Mouse (Mus musculus): ENCODE data around the gene Cryz. TPM values are rescaled to one million over a fixed set of nuclear protein-coding genes. Genes with fewer than 3 reads are reported as not detected.

The Cryz gene
- total and polyA plus RNA-seq, 2 experiments from 2014 or later = 10.3 to 15.4 TPM

- Histone ChIP-seq H3K27ac (ENCODE audit: low read depth) (no peak overlapping the region), H3K27me3 (ENCODE audit: control insufficient read depth, insufficient read depth, low read length) (no peaks in the 10 kb centered on the region), H3K4me1 (ENCODE audit: control insufficient read depth, insufficient read depth) (no peaks in the 10 kb centered on the region), H3K4me3 (ENCODE audit: low read depth, low read length) (no peak overlapping the region), H3K4me2 (ENCODE audit: low read depth, low read length) (no peak overlapping the region), H3K36me3 (replicated peaks; ENCODE audit: control insufficient read depth, insufficient read depth, low read length) (no peaks in the 10 kb centered on the region), H3K9me3 (replicated peaks; ENCODE audit: control insufficient read depth, low read length) (no peaks in the 10 kb centered on the region), H3K9ac (replicated peaks; ENCODE audit: low read depth, low read length) (no peak overlapping the region)
- no peak for TF ChIP-seq CTCF (IDR thresholded peaks at IDR 0.05; ENCODE audit: low read depth)
- TF ChIP-seq EP300 (IDR thresholded peaks at IDR 0.05; ENCODE audit: low read depth) = no peak
- no peak for ATAC-seq (ENCODE audit: insufficient read depth, low read depth)
- WGBS = 91% methylated on average over 3 of the region's 3 CpGs
- no peak for DNase-seq (ENCODE audit: low spot score)
Measured at GRCm38 (mm10) chr3:154562192-154562591, 34.3 kb upstream of the Cryz start.

GRCm38 (mm10) chr3:154565437-154565836 is 31.1 kb upstream of the Cryz start:
- Histone ChIP-seq H3K36me3 (replicated peaks; ENCODE audit: control insufficient read depth, insufficient read depth, low read length) (no peaks in the 10 kb centered on the region), H3K27me3 (ENCODE audit: control insufficient read depth, insufficient read depth, low read length) (peaks cover 5% of the 10 kb centered on the region; the same call in 1 of the 2 replicates), H3K9ac (replicated peaks; ENCODE audit: low read depth, low read length) (no peak overlapping the region), H3K4me2 (ENCODE audit: low read depth, low read length) (no peak overlapping the region), H3K4me1 (ENCODE audit: control insufficient read depth, insufficient read depth) (no peaks in the 10 kb centered on the region), H3K9me3 (replicated peaks; ENCODE audit: control insufficient read depth, low read length) (no peaks in the 10 kb centered on the region), H3K27ac (ENCODE audit: low read depth) (no peak overlapping the region), H3K4me3 (ENCODE audit: low read depth, low read length) (no peak overlapping the region)
- ATAC-seq (ENCODE audit: insufficient read depth, low read depth) (no peak), DNase-seq (ENCODE audit: low spot score) (no peak)
- TF ChIP-seq EP300 (IDR thresholded peaks at IDR 0.05; ENCODE audit: low read depth) (no peak), CTCF (IDR thresholded peaks at IDR 0.05; ENCODE audit: low read depth) (no peak)
- WGBS = 66% methylated on average over 3 of the region's 3 CpGs

- WGBS = 45% methylated on average over 14 of the region's 14 CpGs
- H3K4me3 ChIP-seq (ENCODE audit: low read depth, low read length) = peak overlapping the region; percentile 38
- no peak for TF ChIP-seq CTCF (IDR thresholded peaks at IDR 0.05; ENCODE audit: low read depth)
- TF ChIP-seq EP300 (IDR thresholded peaks at IDR 0.05; ENCODE audit: low read depth) = no peak
- H3K9me3 ChIP-seq (replicated peaks; ENCODE audit: control insufficient read depth, low read length) = no peaks in the 10 kb centered on the region
- H3K27ac ChIP-seq (ENCODE audit: low read depth) = no peak overlapping the region
- peaks cover 5% of the 10 kb centered on the region; the same call in 1 of the 2 replicates for H3K27me3 ChIP-seq (ENCODE audit: control insufficient read depth, insufficient read depth, low read length)
- peak overlapping the region; percentile 62 for H3K4me2 ChIP-seq (ENCODE audit: low read depth, low read length)
- ATAC-seq (ENCODE audit: insufficient read depth, low read depth) (peak; percentile 68), DNase-seq (ENCODE audit: low spot score) (peak; percentile 37)
- no peak overlapping the region for H3K9ac ChIP-seq (replicated peaks; ENCODE audit: low read depth, low read length)
- H3K36me3 ChIP-seq (replicated peaks; ENCODE audit: control insufficient read depth, insufficient read depth, low read length) = no peaks in the 10 kb centered on the region
- no peaks in the 10 kb centered on the region for H3K4me1 ChIP-seq (ENCODE audit: control insufficient read depth, insufficient read depth)
Measured at GRCm38 (mm10) chr3:154570029-154570575, 26.4 kb upstream of the Cryz start.

GRCm38 (mm10) chr3:154570786-154571185 is 25.7 kb upstream of the Cryz start:
- H3K36me3 ChIP-seq (replicated peaks; ENCODE audit: control insufficient read depth, insufficient read depth, low read length) = no peaks in the 10 kb centered on the region
- no peak for DNase-seq (ENCODE audit: low spot score)
- H3K9me3 ChIP-seq (replicated peaks; ENCODE audit: control insufficient read depth, low read length) = no peaks in the 10 kb centered on the region
- peak overlapping the region; percentile 38 for H3K4me3 ChIP-seq (ENCODE audit: low read depth, low read length)
- H3K27ac ChIP-seq (ENCODE audit: low read depth) = no peak overlapping the region
- peak overlapping the region; percentile 62 for H3K4me2 ChIP-seq (ENCODE audit: low read depth, low read length)
- 4% methylated on average over 12 of the region's 12 CpGs for WGBS
- peaks cover 5% of the 10 kb centered on the region; the same call in 1 of the 2 replicates for H3K27me3 ChIP-seq (ENCODE audit: control insufficient read depth, insufficient read depth, low read length)
- no peak for ATAC-seq (ENCODE audit: insufficient read depth, low read depth)
- H3K4me1 ChIP-seq (ENCODE audit: control insufficient read depth, insufficient read depth) = no peaks in the 10 kb centered on the region
- H3K9ac ChIP-seq (replicated peaks; ENCODE audit: low read depth, low read length) = peak overlapping the region; percentile 18; the same call in 1 of the 2 replicates
- TF ChIP-seq EP300 (IDR thresholded peaks at IDR 0.05; ENCODE audit: low read depth) = no peak
- no peak for TF ChIP-seq CTCF (IDR thresholded peaks at IDR 0.05; ENCODE audit: low read depth)

- DNase-seq (ENCODE audit: low spot score) (peak; percentile 71), ATAC-seq (ENCODE audit: insufficient read depth, low read depth) (peak; percentile 82)
- TF ChIP-seq CTCF (IDR thresholded peaks at IDR 0.05; ENCODE audit: low read depth) (peak; percentile 90), EP300 (IDR thresholded peaks at IDR 0.05; ENCODE audit: low read depth) (no peak)
- H3K4me1 ChIP-seq (ENCODE audit: control insufficient read depth, insufficient read depth) = no peaks in the 10 kb centered on the region
- no peak overlapping the region for H3K27ac ChIP-seq (ENCODE audit: low read depth)
- no peaks in the 10 kb centered on the region for H3K9me3 ChIP-seq (replicated peaks; ENCODE audit: control insufficient read depth, low read length)
- H3K4me3 ChIP-seq (ENCODE audit: low read depth, low read length) = no peak overlapping the region
- peaks cover 5% of the 10 kb centered on the region; the same call in 1 of the 2 replicates for H3K27me3 ChIP-seq (ENCODE audit: control insufficient read depth, insufficient read depth, low read length)
- H3K4me2 ChIP-seq (ENCODE audit: low read depth, low read length) = no peak overlapping the region; the same call in 1 of the 2 replicates
- WGBS = 10% methylated on average over 12 of the region's 12 CpGs
- H3K9ac ChIP-seq (replicated peaks; ENCODE audit: low read depth, low read length) = no peak overlapping the region
- H3K36me3 ChIP-seq (replicated peaks; ENCODE audit: control insufficient read depth, insufficient read depth, low read length) = no peaks in the 10 kb centered on the region
Measured at GRCm38 (mm10) chr3:154572341-154572972, 24.1 kb upstream of the Cryz start.

All from heart, postnatal 0 days (tissue).